Mouse (Mus musculus) ES-Bruce4 (cell line): ENCODE data around the gene Senp1.

ENCODE experiments used
- CTCF ChIP-seq: IDR thresholded peaks from one replicate; pipeline ENCODE4 v1.8.1; 2011; ENCODE audit warnings: low read depth, low read length
- EP300 ChIP-seq: IDR thresholded peaks from 2 replicates; pipeline ENCODE4 v1.6.1; 2011; ENCODE audit warnings: low read depth, low read length; ENCODE audit not compliant: insufficient read depth
- POLR2A ChIP-seq: IDR thresholded peaks from one replicate; pipeline ENCODE4 v1.8.1; 2011; ENCODE audit warnings: low read length; ENCODE audit not compliant: insufficient read depth

DNA sequence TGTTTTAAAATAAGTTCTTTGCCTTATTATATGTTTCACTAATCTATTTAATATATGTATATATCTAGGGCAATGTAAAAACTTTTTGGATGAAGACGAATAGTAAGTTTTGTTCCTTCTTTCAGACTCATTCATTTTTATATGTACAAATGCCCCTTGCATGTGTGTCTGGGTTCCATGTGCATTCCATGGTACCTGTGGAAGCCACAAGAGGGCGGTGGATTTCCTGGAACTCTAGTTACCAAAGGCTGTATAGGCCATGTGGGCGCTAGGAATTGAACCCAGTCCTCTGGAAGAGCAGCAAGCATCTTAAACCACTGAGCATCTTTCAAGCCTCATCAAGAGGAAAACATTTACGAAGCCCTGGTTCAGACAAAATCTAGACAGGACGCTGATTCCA is 49.2 kb downstream of the Senp1 start:
- no peak for TF ChIP-seq POLR2A
- TF ChIP-seq EP300 = no peak
- peak; percentile 25 for TF ChIP-seq CTCF
